Mouse (Mus musculus) heart, embryonic 14.5 days (tissue): ENCODE data around the gene Shh. TPM values are rescaled to one million over a fixed set of nuclear protein-coding genes. Genes with fewer than 3 reads are reported as not detected.

ENCODE experiments used
- ATAC-seq: fragments of 200-750 bp; cut with Nextera tagmentation; 2 replicates; pipeline ENCODE4 v1.8.0; 2017; ENCODE audit warnings: low read depth, moderate TSS enrichment; ENCODE audit not compliant: insufficient number of reproducible peaks, insufficient read depth, low FRiP score
- H3K27ac ChIP-seq, 2 experiments: fragments of 200-500 bp in 1 of 2; fragments of 300-500 bp in 1 of 2; sonication (generic) in 1 of 2; replicated peaks in 1 of 2; 2 replicates each; pipeline ENCODE4 v1.5.1; 2012 to 2014; ENCODE audit warnings: low read depth in 2 of 2, low read length in 2 of 2, control low read depth in 1 of 2, mild to moderate bottlenecking in 1 of 2, mixed read lengths in 1 of 2; ENCODE audit not compliant: control insufficient read depth in 1 of 2, insufficient read depth in 1 of 2
- H3K27me3 ChIP-seq: fragments of 300-500 bp; sonication (generic); 2 replicates; pipeline ENCODE4 v1.6.1; 2014; ENCODE audit warnings: mild to moderate bottlenecking, low read length, control low read depth; ENCODE audit not compliant: control insufficient read depth, insufficient read depth
- H3K36me3 ChIP-seq: fragments of 300-500 bp; sonication (generic); 2 replicates; pipeline ENCODE4 v1.6.1; 2014; ENCODE audit warnings: mild to moderate bottlenecking, control low read depth, low read length, mixed read lengths; ENCODE audit not compliant: control insufficient read depth, insufficient read depth
- H3K4me1 ChIP-seq, 2 experiments: fragments of 200-500 bp in 1 of 2; fragments of 300-500 bp in 1 of 2; sonication (generic) in 1 of 2; 2 replicates each; pipeline ENCODE4 v1.6.1; 2012 to 2014; ENCODE audit warnings: low read length in 2 of 2, control low read depth in 1 of 2, mixed read lengths in 1 of 2; ENCODE audit not compliant: control insufficient read depth in 2 of 2, insufficient read depth in 2 of 2
- H3K4me2 ChIP-seq: fragments of 300-500 bp; sonication (generic); 2 replicates; pipeline ENCODE4 v1.6.1; 2014; ENCODE audit warnings: mild to moderate bottlenecking, low read length
- H3K4me3 ChIP-seq, 2 experiments: fragments of 200-500 bp in 1 of 2; fragments of 300-500 bp in 1 of 2; sonication (generic) in 1 of 2; 2 replicates each; pipeline ENCODE4 v1.5.1; 2012 to 2014; ENCODE audit warnings: low read length in 2 of 2, mild to moderate bottlenecking in 2 of 2, control low read depth in 1 of 2, low read depth in 1 of 2, moderate library complexity in 1 of 2; ENCODE audit not compliant: control insufficient read depth in 1 of 2, insufficient read depth in 1 of 2
- H3K9ac ChIP-seq: fragments of 300-500 bp; sonication (generic); 2 replicates; pipeline ENCODE4 v1.6.1; 2014; ENCODE audit warnings: mild to moderate bottlenecking, low read length
- H3K9me3 ChIP-seq: fragments of 300-500 bp; sonication (generic); 2 replicates; pipeline ENCODE4 v1.6.1; 2016; ENCODE audit warnings: low read length, control low read depth; ENCODE audit not compliant: control insufficient read depth
- WGBS: fragments of 180-500 bp; shearing (Covaris S2); extraction: QIAGEN DNeasy Blood & Tissue Kit; methylation state at CpG from one replicate; pipeline ENCODE4 v1.1.7; 2014; 5-methylcytosine and 5-hydroxymethylcytosine counted together
- polyA plus RNA-seq: library from polyadenylated mRNA; unstranded; fragments of >200 nt; fragmentation: Nextera tagmentation; extraction: Ambion mirVana; gene quantifications from 2 replicates; pipeline ENCODE4 v1.2.1, GENCODE M21; 2014

The Shh gene
- polyA plus RNA-seq, 1 experiment from 2014 or later: not detected

DNA sequence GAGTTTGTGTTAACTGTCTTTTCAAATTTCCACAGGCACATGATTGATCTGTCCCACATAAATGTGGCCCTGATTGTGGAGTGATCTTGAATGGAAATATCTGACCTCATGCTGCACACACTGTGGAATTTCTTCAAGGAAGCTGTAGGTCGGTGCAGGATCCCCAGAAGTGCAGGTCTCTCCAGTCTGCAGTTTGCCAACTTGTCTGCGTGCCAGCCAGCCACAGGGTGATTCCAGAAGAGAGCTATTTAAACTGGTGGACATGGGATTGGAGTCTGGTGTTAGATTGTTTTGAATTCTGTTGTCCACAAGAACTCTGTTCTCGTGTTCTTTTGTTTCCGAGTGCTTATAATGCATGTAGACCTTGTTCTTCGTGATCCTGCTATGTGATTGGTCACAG, 53.5 kb downstream of the Shh start:
- no peaks in the 10 kb centered on the region for H3K9me3 ChIP-seq
- peaks cover 95% of the 10 kb centered on the region for H3K36me3 ChIP-seq
- no peak overlapping the region for H3K4me2 ChIP-seq
- no peak for ATAC-seq
- no peaks in the 10 kb centered on the region for H3K27me3 ChIP-seq
- H3K4me1 ChIP-seq: no peaks in the 10 kb centered on the region
- no peak overlapping the region for H3K27ac ChIP-seq
- WGBS: 82% methylated on average over 5 of the region's 5 CpGs
- no peak overlapping the region for H3K4me3 ChIP-seq
- no peak overlapping the region for H3K9ac ChIP-seq

DNA sequence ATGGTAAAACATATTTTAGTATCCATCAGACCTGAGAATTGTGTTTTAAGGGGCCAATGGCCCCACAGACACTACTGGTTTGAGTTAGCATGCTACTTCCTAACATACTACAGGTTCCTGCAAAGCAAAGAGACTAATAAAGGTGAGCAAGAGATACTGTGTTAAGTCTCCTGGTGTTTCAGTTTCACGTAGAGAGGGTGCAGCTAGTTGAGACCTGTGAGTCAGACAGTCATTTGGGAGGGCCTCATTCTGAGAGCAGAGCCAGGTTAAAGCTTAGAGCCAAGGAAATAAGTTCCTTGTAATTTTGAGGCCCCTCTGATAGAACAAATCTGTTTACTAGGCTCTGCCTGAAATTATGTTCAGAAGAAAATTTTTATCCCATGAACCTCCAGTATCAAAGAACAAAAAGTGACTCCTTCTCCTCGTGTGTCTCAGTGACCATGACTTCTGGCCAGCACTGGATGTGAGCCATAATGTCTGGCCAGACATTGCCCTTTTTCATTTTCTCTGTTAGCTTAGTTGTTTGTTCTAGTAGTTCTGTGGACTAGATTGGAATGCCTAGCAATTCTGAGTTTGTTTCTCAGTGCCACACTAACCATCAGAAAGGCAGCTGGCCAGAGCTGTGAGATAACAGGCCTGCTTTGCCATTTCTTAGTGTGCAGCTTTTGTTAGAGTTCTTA, 54.9 kb downstream of the Shh start:
- Histone ChIP-seq H3K27me3 (no peaks in the 10 kb centered on the region), H3K4me2 (no peak overlapping the region), H3K4me1 (no peaks in the 10 kb centered on the region), H3K36me3 (peaks cover 90% of the 10 kb centered on the region), H3K4me3 (no peak overlapping the region), H3K9ac (no peak overlapping the region), H3K27ac (no peak overlapping the region), H3K9me3 (no peaks in the 10 kb centered on the region)
- WGBS: 74% methylated on average over 2 of the region's 2 CpGs
- no peak for ATAC-seq

Other genes starting within 250 kb of the Shh start
- not detected in 2 replicates for gene Cnpy1, start 221.4 kb downstream of the Shh start, polyA plus RNA-seq
- gene Rbm33, start 150.1 kb downstream of the Shh start, polyA plus RNA-seq: 14.2 and 14.4 TPM in 2 replicates